Mouse (Mus musculus): ENCODE data around the gene Xpo4.

GRCm38 (mm10) chr14:57536820-57537219, 128.4 kb downstream of the Xpo4 start:
- TF ChIP-seq CTCF (IDR thresholded peaks at IDR 0.05; ENCODE audit: low read depth) (no peak), EP300 (IDR thresholded peaks at IDR 0.05; ENCODE audit: low read depth) (no peak)

Data from heart, postnatal 0 days (tissue).